Mouse (Mus musculus) thymus, adult 2 months (tissue): ENCODE data around the gene Smad3. TPM values are rescaled to one million over a fixed set of nuclear protein-coding genes. Genes with fewer than 3 reads are reported as not detected.
A peak's percentile ranks its signal among the peaks of the same experiment; 100 is the strongest.

ENCODE experiments used
- DNase-seq: peaks from one replicate; pipeline ENCODE4 v3.0.0; 2021
- H3K27ac ChIP-seq: fragments of 200-500 bp; 2 replicates; pipeline ENCODE4 v1.5.1; 2012; ENCODE audit warnings: low read length, control low read depth; ENCODE audit not compliant: control insufficient read depth, insufficient read depth
- H3K27me3 ChIP-seq: fragments of 200-500 bp; 2 replicates; pipeline ENCODE4 v1.6.1; 2012; ENCODE audit warnings: mild to moderate bottlenecking, low read length, moderate library complexity, mixed read lengths; ENCODE audit not compliant: control insufficient read depth, insufficient read depth
- H3K36me3 ChIP-seq: fragments of 200-500 bp; 2 replicates; pipeline ENCODE4 v1.6.1; 2012; ENCODE audit warnings: mild to moderate bottlenecking, low read length, moderate library complexity; ENCODE audit not compliant: control insufficient read depth, insufficient read depth
- H3K4me1 ChIP-seq: fragments of 200-500 bp; replicated peaks from 2 replicates; pipeline ENCODE4 v1.6.1; 2012; ENCODE audit warnings: low read length; ENCODE audit not compliant: control insufficient read depth, insufficient read depth
- H3K4me3 ChIP-seq: fragments of 200-500 bp; 2 replicates; pipeline ENCODE4 v1.5.1; 2012; ENCODE audit warnings: mild to moderate bottlenecking, low read length, control low read depth, moderate library complexity; ENCODE audit not compliant: control insufficient read depth, insufficient read depth
- CTCF ChIP-seq: fragments of 200-500 bp; IDR thresholded peaks from 2 replicates; pipeline ENCODE4 v1.5.1; 2012; ENCODE audit warnings: mild to moderate bottlenecking, control low read depth, low read length, moderate library complexity, borderline replicate concordance; ENCODE audit not compliant: control insufficient read depth, poor library complexity, insufficient read depth; ENCODE audit errors: extremely low read depth
- POLR2A ChIP-seq: fragments of 200-500 bp; IDR thresholded peaks from 2 replicates; pipeline ENCODE4 v1.6.1; 2012; ENCODE audit warnings: mild to moderate bottlenecking, low read length, control low read depth, moderate library complexity; ENCODE audit not compliant: control insufficient read depth, poor library complexity, insufficient read depth; ENCODE audit errors: extremely low read depth
- WGBS: fragments of 180-500 bp; shearing (Covaris S2); methylation state at CpG from one replicate; pipeline ENCODE4 v1.1.7; 2018; 5-methylcytosine and 5-hydroxymethylcytosine counted together
- polyA plus RNA-seq: library from polyadenylated mRNA; depleted of rRNA; stranded (reverse); fragments of >200 nt; gene quantifications from 2 replicates; pipeline ENCODE4 v1.2.3, GENCODE M21; 2012

Gene Smad3
- polyA plus RNA-seq, 1 experiment, result 63.4 TPM

- Histone ChIP-seq H3K36me3 (no peaks in the 10 kb centered on the region), H3K27me3 (no peaks in the 10 kb centered on the region), H3K4me1 (peaks cover 47% of the 10 kb centered on the region), H3K4me3 (no peak overlapping the region), H3K27ac (no peak overlapping the region)
- TF ChIP-seq CTCF (no peak), POLR2A (no peak)
- WGBS, result 95% methylated on average over 6 of the region's 6 CpGs
- no peak for DNase-seq
Measured at GRCm38 (mm10) chr9:63712838-63713237, 45.0 kb downstream of the Smad3 start.

DNA sequence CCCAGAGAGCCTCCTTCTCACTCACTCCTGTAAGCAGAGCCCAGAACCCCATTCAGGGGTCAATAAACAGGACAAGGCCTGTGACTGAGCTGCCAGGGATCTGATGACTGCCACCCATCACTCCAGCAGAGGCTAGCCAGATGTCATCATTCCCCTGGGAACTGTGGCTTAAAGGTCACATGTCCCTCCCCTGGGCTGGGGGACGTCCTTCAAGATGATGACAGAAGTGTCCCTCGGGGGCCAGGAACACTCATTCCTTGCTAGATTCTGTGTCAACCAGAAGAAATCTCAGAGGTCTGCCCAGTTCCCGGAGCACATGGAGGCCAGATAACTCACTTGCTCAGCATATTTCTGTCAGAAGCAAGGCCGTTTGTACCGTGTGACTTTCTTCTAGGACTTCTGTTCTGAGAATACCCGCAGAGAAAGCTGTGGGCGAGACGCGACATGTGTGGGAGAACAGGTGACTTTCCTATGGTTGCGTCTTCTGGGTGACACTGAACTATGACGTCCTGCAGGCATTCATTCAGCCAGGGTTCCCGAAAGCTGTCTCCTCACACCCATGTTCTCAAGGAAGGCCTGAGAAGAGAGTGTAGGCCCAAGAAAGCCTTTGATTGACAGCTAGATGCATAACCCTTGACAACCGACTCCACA lies 46.1 kb downstream of the Smad3 start:
- no peak overlapping the region for H3K4me3 ChIP-seq
- H3K36me3 ChIP-seq, result no peaks in the 10 kb centered on the region
- H3K27ac ChIP-seq, result no peak overlapping the region
- DNase-seq, result no peak
- TF ChIP-seq CTCF (no peak), POLR2A (no peak)
- H3K27me3 ChIP-seq, result no peaks in the 10 kb centered on the region
- WGBS, result 82% methylated on average over 13 of the region's 13 CpGs
- H3K4me1 ChIP-seq, result peaks cover 50% of the 10 kb centered on the region

GRCm38 (mm10) chr9:63709857-63710256 lies 47.9 kb downstream of the Smad3 start:
- H3K4me1 ChIP-seq, result peaks cover 49% of the 10 kb centered on the region
- no peaks in the 10 kb centered on the region for H3K27me3 ChIP-seq
- H3K27ac ChIP-seq, result no peak overlapping the region
- H3K36me3 ChIP-seq, result no peaks in the 10 kb centered on the region
- H3K4me3 ChIP-seq, result no peak overlapping the region
- TF ChIP-seq POLR2A, result no peak
- DNase-seq, result no peak
- 92% methylated on average over 5 of the region's 5 CpGs for WGBS

DNA sequence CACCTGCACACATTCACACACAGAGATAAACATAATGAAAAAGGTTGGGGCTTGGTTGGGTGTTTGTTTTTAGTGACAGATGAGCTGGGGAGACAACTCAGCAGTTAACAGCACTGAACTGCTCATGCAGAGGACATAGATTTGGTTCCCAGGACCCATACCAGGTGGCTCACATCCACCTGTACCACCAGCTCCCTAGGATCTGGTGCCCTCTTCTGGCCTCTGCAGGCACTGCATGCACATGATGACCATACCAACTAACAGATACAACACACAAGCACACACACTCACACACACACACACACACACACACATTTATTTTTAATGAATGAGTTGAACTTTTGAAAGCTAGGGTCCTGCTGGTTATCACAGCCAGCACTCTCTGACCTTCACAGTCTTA lies 48.5 kb downstream of the Smad3 start:
- DNase-seq, result no peak
- TF ChIP-seq POLR2A, result no peak
- no peak for TF ChIP-seq CTCF
- H3K27me3 ChIP-seq, result no peaks in the 10 kb centered on the region
- no peak overlapping the region for H3K4me3 ChIP-seq
- H3K36me3 ChIP-seq, result no peaks in the 10 kb centered on the region
- H3K27ac ChIP-seq, result no peak overlapping the region
- H3K4me1 ChIP-seq, result peaks cover 49% of the 10 kb centered on the region

GRCm38 (mm10) chr9:63707816-63708588 lies 49.8 kb downstream of the Smad3 start:
- DNase-seq, result no peak
- no peaks in the 10 kb centered on the region for H3K27me3 ChIP-seq
- H3K4me3 ChIP-seq, result no peak overlapping the region
- H3K36me3 ChIP-seq, result no peaks in the 10 kb centered on the region
- TF ChIP-seq CTCF (no peak), POLR2A (no peak)
- H3K4me1 ChIP-seq, result peaks cover 46% of the 10 kb centered on the region
- 53% methylated on average over 9 of the region's 9 CpGs for WGBS
- H3K27ac ChIP-seq, result no peak overlapping the region

DNA sequence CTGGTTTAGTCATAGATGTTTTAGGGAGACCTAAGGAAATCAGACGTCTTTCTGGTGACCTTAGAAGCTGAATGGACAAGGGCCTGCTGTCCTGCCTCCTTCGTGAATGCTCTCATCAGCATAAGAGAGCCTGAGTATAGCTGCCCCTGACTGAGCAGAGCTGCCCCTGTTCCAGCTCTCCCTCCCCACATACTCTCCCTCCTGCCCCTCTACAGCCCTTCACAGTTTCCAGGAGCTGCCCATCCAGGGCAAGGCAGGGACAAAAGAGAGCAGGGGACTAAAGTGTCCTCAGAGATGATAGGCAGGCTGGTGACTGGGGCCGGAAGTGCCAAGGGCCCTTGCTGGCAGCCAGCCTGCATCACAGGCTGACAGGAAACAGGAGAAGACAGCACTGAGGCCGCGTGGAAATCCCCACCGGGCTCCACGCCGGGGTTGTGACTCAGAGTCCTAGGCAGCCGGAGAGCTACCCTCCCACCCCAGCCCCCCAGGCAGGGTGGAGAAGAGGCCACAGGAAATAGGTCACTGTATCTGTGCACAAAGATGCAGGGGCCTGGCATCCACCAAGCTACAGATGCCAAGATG lies 51.6 kb downstream of the Smad3 start:
- Histone ChIP-seq H3K27me3 (no peaks in the 10 kb centered on the region), H3K4me1 (peaks cover 41% of the 10 kb centered on the region), H3K36me3 (no peaks in the 10 kb centered on the region), H3K4me3 (no peak overlapping the region), H3K27ac (peak overlapping the region; percentile 27; the same call in 1 of the 2 replicates)
- TF ChIP-seq POLR2A (no peak), CTCF (no peak)
- DNase-seq, result peak; percentile 75
- 14% methylated on average over 9 of the region's 9 CpGs for WGBS
